Comparison of ENCODE assay signal across 8 mouse cellular contexts in genomic region chr11:103067457-103068001, GRCm38 (mm10). TPM values are rescaled to one million over a fixed set of nuclear protein-coding genes. Genes with fewer than 3 reads are reported as not detected.
DNase-seq lines count a peak whose midpoint lies in the region; ATAC-seq and TF ChIP-seq lines count a peak whose summit lies in the region.
"Had no signal": no experiment of that assay in that cellular context is flagged by ENCODE, and none has a peak within 500 bp of the region (broad histone marks: within the 10 kb centered on the region; RNA-seq: fewer than 3 reads in every experiment).

No protein-coding gene starts in this region.

- peaks cover 84% of the 10 kb centered on the region for H3K36me3 ChIP-seq in embryonic facial prominence, embryonic 14.5 days (ENCODE audit: control insufficient read depth, insufficient read depth, low read length)
- H3K36me3 ChIP-seq in forebrain, embryonic 14.5 days (ENCODE audit: control insufficient read depth, insufficient read depth, low read length): peaks cover 78% of the 10 kb centered on the region
- peaks cover 57% of the 10 kb centered on the region for H3K36me3 ChIP-seq in hindbrain, postnatal 0 days (ENCODE audit: insufficient read depth, low read length)

- no peak for DNase-seq in left cerebral cortex, adult 2 months (ENCODE audit: extremely low spot score in 1 of 2, low spot score in 2 of 2)
- no peak for DNase-seq in left cerebral cortex, postnatal 14 days (ENCODE audit: low spot score in 2 of 2)
- DNase-seq in embryonic facial prominence, embryonic 14.5 days (ENCODE audit: low spot score): peak; percentile 76
- DNase-seq in heart, postnatal 25 days (ENCODE audit: low spot score): peak; percentile 69
- peak; percentile 92 for DNase-seq in skeletal muscle tissue, adult 2 months (ENCODE audit: low read depth, low spot score)
- DNase-seq in forebrain, embryonic 14.5 days (ENCODE audit: low spot score): no peak
- no peak for DNase-seq in hindbrain, postnatal 0 days (ENCODE audit: low spot score)

- H3K9me3 ChIP-seq in embryonic facial prominence, embryonic 14.5 days (ENCODE audit: control insufficient read depth, low read length): no peaks in the 10 kb centered on the region
- H3K9me3 ChIP-seq in forebrain, embryonic 14.5 days (replicated peaks; ENCODE audit: control insufficient read depth, low read length): no peaks in the 10 kb centered on the region
- no peaks in the 10 kb centered on the region for H3K9me3 ChIP-seq in hindbrain, postnatal 0 days (ENCODE audit: low read length)
- H3K9me3 ChIP-seq: forebrain, embryonic 12.5 days had no signal

- no peaks in the 10 kb centered on the region for H3K27me3 ChIP-seq in embryonic facial prominence, embryonic 14.5 days (replicated peaks; ENCODE audit: control insufficient read depth, insufficient read depth, low read length)
- H3K27me3 ChIP-seq in forebrain, embryonic 14.5 days (replicated peaks; ENCODE audit: control insufficient read depth, insufficient read depth, low read length): no peaks in the 10 kb centered on the region
- H3K27me3 ChIP-seq in hindbrain, postnatal 0 days (ENCODE audit: insufficient read depth, low read length): no peaks in the 10 kb centered on the region
- H3K27me3 ChIP-seq: forebrain, embryonic 12.5 days had no signal

- peak; percentile 78 for ATAC-seq in embryonic facial prominence, embryonic 14.5 days (ENCODE audit: low read depth)
- ATAC-seq in forebrain, embryonic 14.5 days: no peak
- ATAC-seq in hindbrain, postnatal 0 days: no peak

- no peak overlapping the region for H3K4me2 ChIP-seq in embryonic facial prominence, embryonic 14.5 days (ENCODE audit: low read depth, low read length)
- no peak overlapping the region for H3K4me2 ChIP-seq in forebrain, embryonic 14.5 days (ENCODE audit: low read length)
- no peak overlapping the region for H3K4me2 ChIP-seq in hindbrain, postnatal 0 days (ENCODE audit: low read depth, low read length)
- H3K4me2 ChIP-seq: forebrain, embryonic 12.5 days had no signal

- peak overlapping the region; percentile 30; the same call in 1 of the 2 replicates for H3K27ac ChIP-seq in left cerebral cortex, adult 2 months
- H3K27ac ChIP-seq in embryonic facial prominence, embryonic 14.5 days (replicated peaks; ENCODE audit: low read depth, low read length): peak overlapping the region; percentile 63
- no peak overlapping the region for H3K27ac ChIP-seq in forebrain, embryonic 14.5 days (ENCODE audit: low read depth, low read length)
- H3K27ac ChIP-seq in hindbrain, postnatal 0 days: no peak overlapping the region
- H3K27ac ChIP-seq: forebrain, embryonic 12.5 days had no signal

- no peak overlapping the region for H3K4me3 ChIP-seq in left cerebral cortex, adult 2 months
- H3K4me3 ChIP-seq in embryonic facial prominence, embryonic 14.5 days (ENCODE audit: low read depth, low read length): no peak overlapping the region
- no peak overlapping the region for H3K4me3 ChIP-seq in forebrain, embryonic 14.5 days (ENCODE audit: low read depth, low read length)
- no peak overlapping the region for H3K4me3 ChIP-seq in hindbrain, postnatal 0 days (ENCODE audit: low read length)
- H3K4me3 ChIP-seq: forebrain, embryonic 12.5 days had no signal

- H3K9ac ChIP-seq in embryonic facial prominence, embryonic 14.5 days (ENCODE audit: low read depth, low read length): no peak overlapping the region
- no peak overlapping the region for H3K9ac ChIP-seq in forebrain, embryonic 14.5 days (ENCODE audit: low read length)
- no peak overlapping the region for H3K9ac ChIP-seq in hindbrain, postnatal 0 days (replicated peaks; ENCODE audit: low read length)
- H3K9ac ChIP-seq: forebrain, embryonic 12.5 days had no signal

- H3K4me1 ChIP-seq in embryonic facial prominence, embryonic 14.5 days (ENCODE audit: control insufficient read depth, insufficient read depth, low read length): no peaks in the 10 kb centered on the region; the same call in 1 of the 2 replicates
- no peaks in the 10 kb centered on the region for H3K4me1 ChIP-seq in forebrain, embryonic 14.5 days (ENCODE audit: control insufficient read depth, insufficient read depth, low read length)
- H3K4me1 ChIP-seq in hindbrain, postnatal 0 days (ENCODE audit: insufficient read depth, low read length): no peaks in the 10 kb centered on the region
- H3K4me1 ChIP-seq: forebrain, embryonic 12.5 days had no signal

- intact Hi-C loops in left cerebral cortex, adult 2 months (cut with DNase I): no loop called here
- intact Hi-C loops in left cerebral cortex, postnatal 14 days (cut with DNase I): no loop called here
- intact Hi-C loops in heart, postnatal 25 days (cut with DNase I): no loop called here

- WGBS in embryonic facial prominence, embryonic 14.5 days: 50% methylated on average over 8 of the region's 8 CpGs
- WGBS in forebrain, embryonic 14.5 days: 89% methylated on average over 8 of the region's 8 CpGs
- WGBS in hindbrain, postnatal 0 days: 70% methylated on average over 8 of the region's 8 CpGs

- no peak for TF ChIP-seq CTCF in left cerebral cortex, adult 2 months (IDR thresholded peaks at IDR 0.05)
- TF ChIP-seq CTCF in hindbrain, postnatal 0 days (IDR thresholded peaks at IDR 0.05; ENCODE audit: low read depth): no peak

RNA-seq across cellular contexts. Expression of gene Plcd3, which starts 33.9 kb away (rescaled TPM):
- total RNA-seq in left cerebral cortex, adult 2 months (2021): 10 to 100 TPM; 16.5 to 19.0 TPM
- total RNA-seq in left cerebral cortex, postnatal 14 days (2021): 10 to 100 TPM; 14.1 to 14.7 TPM
- polyA plus RNA-seq in embryonic facial prominence, embryonic 14.5 days (2014; fragmentation: Nextera tagmentation; extraction: Ambion mirVana): 3.0 and 3.2 TPM in 2 replicates
- total RNA-seq in heart, postnatal 25 days (2021): 10 to 100 TPM; 14.7 to 16.3 TPM
- polyA plus RNA-seq in forebrain, embryonic 14.5 days (2014; fragmentation: Nextera tagmentation; extraction: Ambion mirVana): 1.1 and 1.4 TPM in 2 replicates
- 9.4 and 13.8 TPM in 2 replicates for total RNA-seq in hindbrain, postnatal 0 days (2014; rRNA removed)
- 3.9 and 4.8 TPM in 2 replicates for polyA plus RNA-seq in hindbrain, postnatal 0 days (2015; fragmentation: Nextera tagmentation; extraction: Ambion mirVana)

RNA-seq across cellular contexts. Expression of gene Acbd4, which starts 34.0 kb away (rescaled TPM):
- 10 to 100 TPM; 72.3 to 88.2 TPM for total RNA-seq in left cerebral cortex, adult 2 months (2021)
- total RNA-seq in left cerebral cortex, postnatal 14 days (2021): 10 to 100 TPM; 71.3 to 71.5 TPM
- polyA plus RNA-seq in embryonic facial prominence, embryonic 14.5 days (2014; fragmentation: Nextera tagmentation; extraction: Ambion mirVana): 15.0 and 21.4 TPM in 2 replicates
- 10 to 100 TPM; 36.7 to 39.0 TPM for total RNA-seq in heart, postnatal 25 days (2021)
- polyA plus RNA-seq in forebrain, embryonic 14.5 days (2014; fragmentation: Nextera tagmentation; extraction: Ambion mirVana): 10.4 and 11.8 TPM in 2 replicates
- 13.2 and 19.0 TPM in 2 replicates for total RNA-seq in hindbrain, postnatal 0 days (2014; rRNA removed)
- polyA plus RNA-seq in hindbrain, postnatal 0 days (2015; fragmentation: Nextera tagmentation; extraction: Ambion mirVana): 18.5 and 20.8 TPM in 2 replicates

RNA-seq across cellular contexts. Expression of gene Dcakd, which starts 39.4 kb away (rescaled TPM):
- 10 to 100 TPM; 48.3 to 50.9 TPM for total RNA-seq in left cerebral cortex, adult 2 months (2021)
- 10 to 100 TPM; 90.2 to 93.2 TPM for total RNA-seq in left cerebral cortex, postnatal 14 days (2021)
- polyA plus RNA-seq in embryonic facial prominence, embryonic 14.5 days (2014; fragmentation: Nextera tagmentation; extraction: Ambion mirVana): 138 and 153 TPM in 2 replicates
- 10 to 100 TPM; 83.5 to 84.3 TPM for total RNA-seq in heart, postnatal 25 days (2021)
- 207 and 220 TPM in 2 replicates for polyA plus RNA-seq in forebrain, embryonic 14.5 days (2014; fragmentation: Nextera tagmentation; extraction: Ambion mirVana)
- total RNA-seq in hindbrain, postnatal 0 days (2014; rRNA removed): 176 and 187 TPM in 2 replicates
- polyA plus RNA-seq in hindbrain, postnatal 0 days (2015; fragmentation: Nextera tagmentation; extraction: Ambion mirVana): 138 and 149 TPM in 2 replicates

RNA-seq across cellular contexts. Expression of gene Nmt1, which starts 39.5 kb away (rescaled TPM):
- 100 to 1,000 TPM; 117 to 130 TPM for total RNA-seq in left cerebral cortex, adult 2 months (2021)
- 100 to 1,000 TPM; 105 to 107 TPM for total RNA-seq in left cerebral cortex, postnatal 14 days (2021)
- polyA plus RNA-seq in embryonic facial prominence, embryonic 14.5 days (2014; fragmentation: Nextera tagmentation; extraction: Ambion mirVana): 55.5 and 60.0 TPM in 2 replicates
- 10 to 100 TPM; 65.2 to 66.1 TPM for total RNA-seq in heart, postnatal 25 days (2021)
- 37.0 and 43.8 TPM in 2 replicates for polyA plus RNA-seq in forebrain, embryonic 14.5 days (2014; fragmentation: Nextera tagmentation; extraction: Ambion mirVana)
- 61.0 and 71.5 TPM in 2 replicates for total RNA-seq in hindbrain, postnatal 0 days (2014; rRNA removed)
- 39.8 and 45.3 TPM in 2 replicates for polyA plus RNA-seq in hindbrain, postnatal 0 days (2015; fragmentation: Nextera tagmentation; extraction: Ambion mirVana)

RNA-seq across cellular contexts. Expression of gene Hexim1, which starts 48.5 kb away (rescaled TPM):
- total RNA-seq in left cerebral cortex, adult 2 months (2021): 10 to 100 TPM; 49.6 to 50.0 TPM
- 10 to 100 TPM; 43.7 to 45.4 TPM for total RNA-seq in left cerebral cortex, postnatal 14 days (2021)
- polyA plus RNA-seq in embryonic facial prominence, embryonic 14.5 days (2014; fragmentation: Nextera tagmentation; extraction: Ambion mirVana): 7.3 and 8.9 TPM in 2 replicates
- total RNA-seq in heart, postnatal 25 days (2021): 10 to 100 TPM; 17.5 to 18.8 TPM
- polyA plus RNA-seq in forebrain, embryonic 14.5 days (2014; fragmentation: Nextera tagmentation; extraction: Ambion mirVana): 4.8 and 5.4 TPM in 2 replicates
- total RNA-seq in hindbrain, postnatal 0 days (2014; rRNA removed): 15.1 and 15.8 TPM in 2 replicates
- polyA plus RNA-seq in hindbrain, postnatal 0 days (2015; fragmentation: Nextera tagmentation; extraction: Ambion mirVana): 4.4 and 5.1 TPM in 2 replicates

Comparison
In these comparisons a context has a peak if more than half of its experiments do, and no peak if none do; other contexts are left out.
1. DNase-seq: peak in embryonic facial prominence, embryonic 14.5 days (single experiment), heart, postnatal 25 days (single experiment) and skeletal muscle tissue, adult 2 months (single experiment); none in left cerebral cortex, adult 2 months (0 of 2), left cerebral cortex, postnatal 14 days (0 of 2), forebrain, embryonic 14.5 days (single experiment) and hindbrain, postnatal 0 days (single experiment).
2. H3K27ac ChIP-seq: peak in left cerebral cortex, adult 2 months (single experiment) and embryonic facial prominence, embryonic 14.5 days (single experiment); none in forebrain, embryonic 14.5 days (single experiment) and hindbrain, postnatal 0 days (single experiment).